Mouse (Mus musculus): ENCODE data around the gene Dbnl.

Dbnl gene

DNA sequence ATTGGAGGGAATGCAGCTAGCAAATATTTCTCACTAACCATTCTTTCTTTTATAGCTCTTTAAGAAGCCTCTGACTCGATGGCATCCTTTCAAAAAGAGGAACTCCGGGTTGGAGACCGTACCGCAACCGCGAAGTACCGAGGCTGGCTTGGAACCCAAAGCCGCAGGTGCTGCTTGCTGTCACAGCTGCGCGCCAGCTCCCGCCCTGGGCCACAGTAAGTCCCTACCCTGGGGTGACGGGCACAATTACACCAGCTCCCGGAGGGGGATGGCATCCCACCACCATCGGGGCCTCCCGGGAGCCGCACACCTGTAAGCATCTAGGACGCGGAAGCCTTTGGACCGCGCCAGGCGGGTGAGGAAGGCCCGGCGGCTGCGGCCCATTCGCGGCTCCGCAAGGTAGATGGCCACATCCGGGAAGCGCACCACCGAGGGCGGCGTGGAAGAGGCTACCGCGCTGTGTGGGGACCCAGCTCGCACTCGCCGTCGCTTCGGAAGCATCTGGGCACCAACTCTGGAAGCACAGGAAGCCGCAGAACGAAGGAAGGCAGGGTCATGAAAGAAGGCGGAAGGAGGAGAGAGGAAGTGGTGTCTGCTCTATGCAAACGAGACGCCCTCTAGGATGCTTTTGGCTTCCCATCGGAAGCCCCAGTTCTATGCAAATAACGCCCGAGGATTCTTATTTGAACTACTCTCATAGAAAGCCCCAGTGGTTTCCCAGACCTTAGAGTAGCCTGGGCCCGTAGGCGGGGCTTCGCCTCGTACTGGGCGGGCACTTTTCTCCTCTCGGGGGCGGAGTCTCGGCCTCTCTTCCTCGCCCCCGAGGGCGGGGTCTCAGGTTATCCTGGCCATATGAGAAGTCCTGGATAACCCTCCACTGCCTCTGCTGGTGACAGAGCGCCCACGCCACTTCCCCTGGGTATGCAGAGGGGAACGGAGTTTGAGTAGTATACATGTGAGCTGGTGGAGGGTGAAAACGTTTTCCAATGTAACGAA, 49.3 kb downstream of the Dbnl start, which contains the start of gene Polm:
Gene Polm, minus strand, starts transcription at position 766 of the 996 bp plus-strand sequence.
- DNase-seq (ENCODE audit: low spot score in 2 of 2) = peak; percentile 91 to 94

GRCm38 (mm10) chr11:5840346-5840745, 52.1 kb downstream of the Dbnl start:
- no peak for DNase-seq (ENCODE audit: low spot score in 2 of 2)

- DNase-seq (ENCODE audit: low spot score in 2 of 2) = no peak
Observed at GRCm38 (mm10) chr11:5841751-5842150, 53.5 kb downstream of the Dbnl start.

DNA sequence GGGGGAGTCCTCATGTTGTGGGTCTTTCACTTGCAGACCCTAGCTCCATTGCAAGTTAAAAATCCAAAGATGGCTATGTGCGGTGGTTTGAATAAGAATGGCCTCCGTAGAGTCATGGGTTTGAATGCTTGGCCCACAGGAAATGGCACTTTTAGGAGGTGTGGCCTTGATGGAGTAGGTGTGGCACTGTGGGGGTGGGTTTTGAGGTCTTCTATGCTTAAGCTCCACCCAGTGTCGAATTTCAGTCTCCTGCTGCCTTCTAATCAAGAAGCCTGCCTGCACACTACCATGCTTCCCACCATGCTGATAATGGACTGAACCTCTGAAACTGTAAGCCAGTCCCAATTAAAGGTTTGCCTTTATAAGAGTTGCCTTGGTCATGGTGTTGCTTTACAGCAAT, 54.8 kb downstream of the Dbnl start:
- no peak for DNase-seq (ENCODE audit: low spot score in 2 of 2)

DNA sequence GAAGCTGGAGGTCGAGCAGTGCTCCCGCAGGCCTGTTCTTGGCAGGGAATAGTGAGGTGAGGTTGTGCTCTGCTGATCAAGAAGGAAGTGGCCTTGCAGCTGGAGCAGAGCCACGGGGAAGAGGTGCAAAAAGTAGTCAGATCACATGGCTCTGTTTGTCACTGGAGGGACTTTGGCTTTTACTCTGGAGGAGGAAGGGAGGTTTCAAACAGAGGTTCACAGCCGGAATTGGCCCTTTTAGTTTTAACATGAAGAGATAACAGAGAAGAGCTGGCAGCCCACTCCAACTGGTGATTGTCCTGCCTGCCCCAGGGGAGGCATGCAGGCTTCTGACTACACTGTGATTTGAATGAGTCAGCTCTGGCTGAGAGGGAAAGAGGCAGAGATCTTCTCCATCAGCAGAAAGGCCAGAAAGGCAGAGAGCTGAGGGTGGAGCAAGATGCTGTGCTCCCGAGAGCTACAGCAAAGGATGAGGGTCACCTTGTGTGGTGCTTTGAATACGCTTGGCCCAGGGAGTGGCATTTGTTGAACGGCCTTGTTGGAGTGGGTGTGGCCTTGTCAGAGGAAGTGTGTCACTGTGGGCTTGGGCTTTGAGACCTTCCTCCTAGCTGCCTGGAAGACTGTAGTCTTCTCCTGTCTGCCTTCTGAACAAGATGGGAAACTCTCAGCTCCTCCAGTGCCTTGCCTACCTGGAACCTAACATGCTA, 58.5 kb downstream of the Dbnl start:
- peak; percentile 40 to 56 for DNase-seq (ENCODE audit: low spot score in 2 of 2)

DNA sequence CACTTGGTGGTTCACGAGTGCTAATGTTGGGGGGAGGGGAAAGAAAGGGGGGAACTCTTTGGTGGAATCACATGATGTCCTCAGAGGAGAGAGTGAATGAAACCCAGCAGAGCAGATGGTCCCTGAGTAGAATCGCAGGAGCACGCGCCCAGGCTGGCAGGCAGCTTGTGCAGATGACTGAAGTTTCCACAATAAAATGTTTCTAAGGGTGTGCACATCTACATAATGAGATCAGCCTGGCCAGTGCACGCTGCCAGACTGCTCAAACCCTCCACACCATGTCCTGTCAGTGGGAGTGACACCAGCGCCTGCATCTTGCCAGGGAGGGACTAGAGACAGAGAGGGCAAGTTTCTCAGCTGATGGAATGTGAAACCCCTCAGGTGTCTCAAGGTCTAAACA, 60.5 kb downstream of the Dbnl start:
- no peak for DNase-seq (ENCODE audit: low spot score in 2 of 2)

DNA sequence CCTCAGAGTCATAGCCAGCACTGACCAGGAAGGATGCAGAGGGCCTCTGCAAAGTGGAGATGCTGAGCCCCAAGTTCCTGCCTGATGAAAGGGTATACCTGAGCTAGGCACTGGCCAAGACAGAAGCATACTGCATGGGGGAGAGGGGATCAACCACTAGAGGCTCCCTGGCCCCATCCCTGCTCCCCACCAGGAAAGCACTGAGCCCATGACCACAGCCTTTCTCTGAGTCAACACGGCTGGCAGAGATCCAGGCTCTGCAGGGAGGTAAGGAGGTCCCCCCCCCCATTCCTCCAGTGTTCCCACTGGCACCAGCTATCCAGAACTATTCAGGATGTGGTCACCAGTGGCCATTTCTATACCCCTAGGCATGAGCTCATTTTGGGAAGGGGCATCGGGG, 61.0 kb downstream of the Dbnl start:
- DNase-seq (ENCODE audit: low spot score in 2 of 2) = no peak

- no peak for DNase-seq (ENCODE audit: low spot score in 2 of 2)
Observed at GRCm38 (mm10) chr11:5850452-5850851, 62.2 kb downstream of the Dbnl start.

Measured in urinary bladder, postnatal 36 days (tissue).